Mouse (Mus musculus): ENCODE measurements around the gene Psmb1. TPM values are rescaled to one million over a fixed set of nuclear protein-coding genes. Genes with fewer than 3 reads are reported as not detected.
A peak's percentile ranks its signal among the peaks of the same experiment; 100 is the strongest.

The Psmb1 gene
- polyA plus RNA-seq, 1 experiment from 2014 or later = 252 TPM

GRCm38 (mm10) chr17:15526304-15526703 is 26.8 kb upstream of the Psmb1 start:
- peaks cover 16% of the 10 kb centered on the region for H3K4me1 ChIP-seq
- H3K36me3 ChIP-seq = peaks cover 36% of the 10 kb centered on the region
- no peak for ATAC-seq (ENCODE audit: low FRiP score, low read depth)
- no peaks in the 10 kb centered on the region for H3K9me3 ChIP-seq
- H3K4me3 ChIP-seq = peak overlapping the region; percentile 65
- no peaks in the 10 kb centered on the region for H3K27me3 ChIP-seq
- H3K4me2 ChIP-seq (replicated peaks) = peak overlapping the region; percentile 76
- peak overlapping the region; percentile 78 for H3K9ac ChIP-seq
- no peak overlapping the region for H3K27ac ChIP-seq
- WGBS = 12% methylated on average over 10 of the region's 10 CpGs

- ATAC-seq (ENCODE audit: low FRiP score, low read depth) = no peak
- H3K27ac ChIP-seq = no peak overlapping the region
- H3K9me3 ChIP-seq = no peaks in the 10 kb centered on the region
- no peak overlapping the region for H3K4me2 ChIP-seq (replicated peaks)
- no peak overlapping the region for H3K9ac ChIP-seq
- 87% methylated on average over 1 of the region's 1 CpGs for WGBS
- H3K27me3 ChIP-seq = no peaks in the 10 kb centered on the region
- peaks cover 91% of the 10 kb centered on the region for H3K36me3 ChIP-seq
- H3K4me1 ChIP-seq = no peaks in the 10 kb centered on the region
- no peak overlapping the region for H3K4me3 ChIP-seq
Measured at GRCm38 (mm10) chr17:15518766-15519165, 19.2 kb upstream of the Psmb1 start.

GRCm38 (mm10) chr17:15518186-15518585 is 18.6 kb upstream of the Psmb1 start:
- WGBS = 93% methylated on average over 5 of the region's 5 CpGs
- no peak overlapping the region for H3K9ac ChIP-seq
- H3K36me3 ChIP-seq = peaks cover 92% of the 10 kb centered on the region

GRCm38 (mm10) chr17:15517776-15518175 is 18.2 kb upstream of the Psmb1 start:
- no peak for ATAC-seq (ENCODE audit: low FRiP score, low read depth)
- H3K27ac ChIP-seq = no peak overlapping the region
- H3K9me3 ChIP-seq = no peaks in the 10 kb centered on the region
- no peaks in the 10 kb centered on the region for H3K4me1 ChIP-seq
- 81% methylated on average over 5 of the region's 5 CpGs for WGBS
- peaks cover 92% of the 10 kb centered on the region for H3K36me3 ChIP-seq
- no peak overlapping the region for H3K9ac ChIP-seq
- no peaks in the 10 kb centered on the region for H3K27me3 ChIP-seq
- no peak overlapping the region for H3K4me2 ChIP-seq (replicated peaks)
- H3K4me3 ChIP-seq = no peak overlapping the region

More at GRCm38 (mm10) chr17:15518186-15518585, 18.6 kb upstream of the Psmb1 start:
- Histone ChIP-seq H3K4me3 (no peak overlapping the region), H3K27ac (no peak overlapping the region), H3K4me2 (replicated peaks) (no peak overlapping the region), H3K4me1 (no peaks in the 10 kb centered on the region), H3K27me3 (no peaks in the 10 kb centered on the region), H3K9me3 (no peaks in the 10 kb centered on the region)
- no peak for ATAC-seq (ENCODE audit: low FRiP score, low read depth)

- Histone ChIP-seq H3K36me3 (peaks cover 96% of the 10 kb centered on the region), H3K27me3 (no peaks in the 10 kb centered on the region), H3K4me1 (no peaks in the 10 kb centered on the region), H3K9me3 (peaks cover 5% of the 10 kb centered on the region; the same call in 1 of the 2 replicates), H3K4me3 (no peak overlapping the region), H3K27ac (no peak overlapping the region), H3K9ac (no peak overlapping the region), H3K4me2 (replicated peaks) (no peak overlapping the region)
- WGBS = 92% methylated on average over 2 of the region's 2 CpGs
- ATAC-seq (ENCODE audit: low FRiP score, low read depth) = no peak
Measured at GRCm38 (mm10) chr17:15510694-15511093, 11.1 kb upstream of the Psmb1 start.

DNA sequence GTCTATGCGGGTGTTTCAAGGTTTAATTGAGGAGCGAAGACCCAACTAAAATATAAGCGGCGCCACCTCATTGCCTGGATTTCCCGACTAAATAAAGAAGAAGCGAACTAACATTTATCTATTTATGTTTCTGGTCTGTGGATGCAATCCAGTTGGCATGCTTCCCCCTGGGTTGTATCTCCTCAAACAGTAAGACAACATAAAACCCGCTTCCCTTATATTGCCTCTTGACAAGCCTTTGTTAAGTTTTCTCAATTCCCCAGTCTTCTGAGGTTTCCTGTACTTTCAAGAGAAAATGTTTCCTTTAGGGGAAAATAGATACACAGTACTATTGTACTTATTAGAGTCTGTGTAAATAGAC is 818 bp downstream of the Psmb1 start:
- Histone ChIP-seq H3K36me3 (peaks cover 29% of the 10 kb centered on the region), H3K27ac (0 out of 2 replicates have a peak overlapping the region, but pooled peaks have one; percentile 64), H3K9me3 (no peaks in the 10 kb centered on the region), H3K9ac (peak overlapping the region; percentile 88), H3K4me3 (peak overlapping the region; percentile 93), H3K4me2 (replicated peaks) (peak overlapping the region; percentile 82), H3K27me3 (no peaks in the 10 kb centered on the region), H3K4me1 (peaks cover 36% of the 10 kb centered on the region)
- ATAC-seq (ENCODE audit: low FRiP score, low read depth) = no peak
- 48% methylated on average over 7 of the region's 7 CpGs for WGBS

- peak overlapping the region; percentile 88 for H3K9ac ChIP-seq
- peak overlapping the region; percentile 91 for H3K27ac ChIP-seq
- H3K9me3 ChIP-seq = no peaks in the 10 kb centered on the region
- WGBS = under 1% methylated on average over 50 of the region's 50 CpGs
- peaks cover 36% of the 10 kb centered on the region for H3K4me1 ChIP-seq
- peak overlapping the region; percentile 93 for H3K4me3 ChIP-seq
- H3K27me3 ChIP-seq = no peaks in the 10 kb centered on the region
- H3K36me3 ChIP-seq = peaks cover 32% of the 10 kb centered on the region
- H3K4me2 ChIP-seq (replicated peaks) = peak overlapping the region; percentile 82
- ATAC-seq (ENCODE audit: low FRiP score, low read depth) = peak; percentile 96
Measured at GRCm38 (mm10) chr17:15497882-15498752, 1.4 kb downstream of the Psmb1 start.

DNA sequence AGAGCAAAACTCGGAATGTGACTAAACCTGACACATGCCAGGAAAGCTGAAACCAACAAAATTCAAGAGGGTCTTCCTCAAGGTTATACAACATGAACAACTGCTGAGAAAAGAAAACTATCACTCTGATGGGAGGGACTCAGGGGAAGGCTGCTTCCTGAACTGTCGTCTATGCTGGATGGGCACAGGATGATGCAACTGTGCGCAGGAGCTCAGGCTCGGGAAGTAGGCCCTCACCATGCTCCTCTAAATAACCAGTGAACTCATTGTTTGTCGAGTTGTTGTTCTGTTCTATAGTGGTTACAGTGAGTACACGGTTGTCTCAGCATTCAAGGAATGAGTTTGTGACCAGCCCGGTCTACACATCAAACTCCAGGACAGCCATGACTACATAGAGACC is 9.0 kb downstream of the Psmb1 start:
- H3K9ac ChIP-seq = no peak overlapping the region
- 0 out of 2 replicates have a peak, but pooled peaks cover 3% of the 10 kb centered on the region for H3K4me1 ChIP-seq
- no peak overlapping the region for H3K27ac ChIP-seq
- 93% methylated on average over 7 of the region's 7 CpGs for WGBS
- no peak overlapping the region for H3K4me2 ChIP-seq (replicated peaks)
- no peaks in the 10 kb centered on the region for H3K9me3 ChIP-seq
- H3K36me3 ChIP-seq = peaks cover 64% of the 10 kb centered on the region
- no peak for ATAC-seq (ENCODE audit: low FRiP score, low read depth)
- no peak overlapping the region for H3K4me3 ChIP-seq
- H3K27me3 ChIP-seq = no peaks in the 10 kb centered on the region

DNA sequence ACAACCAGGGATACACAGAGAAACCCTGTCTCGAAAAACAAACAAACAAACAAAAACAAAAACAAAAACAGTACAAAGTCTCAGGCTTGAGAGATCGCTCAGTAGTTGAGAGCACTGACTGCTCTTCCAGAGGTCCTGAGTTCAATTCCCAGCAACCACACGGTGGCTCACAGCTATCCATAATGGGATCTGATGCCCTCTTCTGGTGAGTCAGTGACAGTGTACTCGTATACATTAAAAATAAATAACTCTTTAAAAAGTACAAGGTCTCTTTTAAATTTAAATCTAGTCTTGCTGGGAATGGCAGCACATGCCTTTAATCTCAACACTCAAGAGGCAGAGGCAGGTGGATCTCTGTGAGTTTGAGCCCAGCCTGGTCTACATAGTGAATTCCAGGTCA is 26.9 kb downstream of the Psmb1 start:
- WGBS = 89% methylated on average over 4 of the region's 4 CpGs
- H3K4me1 ChIP-seq = no peaks in the 10 kb centered on the region
- no peak overlapping the region for H3K27ac ChIP-seq
- H3K4me2 ChIP-seq (replicated peaks) = no peak overlapping the region
- H3K4me3 ChIP-seq = no peak overlapping the region
- no peaks in the 10 kb centered on the region for H3K9me3 ChIP-seq
- H3K9ac ChIP-seq = no peak overlapping the region
- H3K27me3 ChIP-seq = no peaks in the 10 kb centered on the region
- ATAC-seq (ENCODE audit: low FRiP score, low read depth) = no peak
- H3K36me3 ChIP-seq = peaks cover 82% of the 10 kb centered on the region

- Histone ChIP-seq H3K27me3 (no peaks in the 10 kb centered on the region), H3K9ac (no peak overlapping the region), H3K4me1 (no peaks in the 10 kb centered on the region), H3K36me3 (peaks cover 37% of the 10 kb centered on the region), H3K9me3 (no peaks in the 10 kb centered on the region), H3K27ac (no peak overlapping the region), H3K4me3 (no peak overlapping the region), H3K4me2 (replicated peaks) (no peak overlapping the region)
- WGBS = 26% methylated on average over 5 of the region's 5 CpGs
- ATAC-seq (ENCODE audit: low FRiP score, low read depth) = no peak
Measured at GRCm38 (mm10) chr17:15467669-15468068, 31.9 kb downstream of the Psmb1 start.

DNA sequence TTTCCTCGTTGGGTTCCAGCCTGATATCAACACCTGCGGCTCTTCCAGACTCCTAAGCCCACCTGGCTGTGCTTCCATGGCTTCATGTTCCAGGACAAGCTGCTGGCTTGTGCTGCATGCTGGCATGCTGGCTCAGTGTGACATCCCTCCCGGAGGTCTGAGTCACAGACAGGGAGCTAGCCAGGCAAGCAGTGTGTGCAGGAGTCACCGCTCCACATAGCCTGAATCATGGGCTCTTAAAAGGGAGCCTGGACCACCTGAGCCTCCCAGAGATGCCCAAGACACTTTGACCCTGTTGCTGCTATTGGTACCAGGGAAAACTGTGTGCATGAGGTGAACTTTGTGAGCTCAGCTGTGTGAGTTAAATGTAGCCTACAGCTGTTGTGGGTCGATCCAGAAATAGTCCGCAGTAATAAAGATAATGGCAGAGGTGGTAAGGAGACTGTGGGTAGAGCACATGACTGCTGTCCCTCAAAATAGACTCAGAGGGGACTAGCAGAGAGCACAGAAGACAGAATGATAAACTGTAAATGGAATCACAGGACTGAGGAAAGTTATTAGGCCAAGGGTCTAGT is 37.5 kb downstream of the Psmb1 start:
- no peak overlapping the region for H3K9ac ChIP-seq
- no peak overlapping the region for H3K4me3 ChIP-seq
- no peaks in the 10 kb centered on the region for H3K27me3 ChIP-seq
- ATAC-seq (ENCODE audit: low FRiP score, low read depth) = 0 out of 2 replicates have a peak, but pooled peaks have one; percentile 51
- H3K4me1 ChIP-seq = no peaks in the 10 kb centered on the region
- no peak overlapping the region for H3K4me2 ChIP-seq (replicated peaks)
- WGBS = 94% methylated on average over 6 of the region's 6 CpGs
- H3K36me3 ChIP-seq = peaks cover 7% of the 10 kb centered on the region; the same call in 1 of the 2 replicates
- no peaks in the 10 kb centered on the region for H3K9me3 ChIP-seq
- no peak overlapping the region for H3K27ac ChIP-seq

GRCm38 (mm10) chr17:15459761-15460160 is 39.8 kb downstream of the Psmb1 start:
- Histone ChIP-seq H3K4me1 (no peaks in the 10 kb centered on the region), H3K4me3 (no peak overlapping the region), H3K27ac (no peak overlapping the region), H3K9me3 (no peaks in the 10 kb centered on the region), H3K9ac (no peak overlapping the region), H3K4me2 (replicated peaks) (no peak overlapping the region), H3K27me3 (no peaks in the 10 kb centered on the region), H3K36me3 (peaks cover 3% of the 10 kb centered on the region; the same call in 1 of the 2 replicates)
- no peak for ATAC-seq (ENCODE audit: low FRiP score, low read depth)
- WGBS = 81% methylated on average over 4 of the region's 4 CpGs
